Mouse (Mus musculus): ENCODE data around the gene Snd1. TPM values are rescaled to one million over a fixed set of nuclear protein-coding genes. Genes with fewer than 3 reads are reported as not detected.
A peak's percentile ranks its signal among the peaks of the same experiment; 100 is the strongest.

Snd1 gene
- polyA plus RNA-seq, 1 experiment from 2014 or later: 79.3 TPM

- Histone ChIP-seq H3K9ac (ENCODE audit: low read depth, low read length) (no peak overlapping the region), H3K4me3 (replicated peaks; ENCODE audit: low read depth, low read length) (no peak overlapping the region), H3K27ac (0 out of 2 replicates have a peak overlapping the region, but pooled peaks have one; percentile 8), H3K36me3 (ENCODE audit: insufficient read depth, low read length) (no peaks in the 10 kb centered on the region), H3K4me1 (replicated peaks; ENCODE audit: insufficient read depth, low read length) (peaks cover 7% of the 10 kb centered on the region), H3K27me3 (ENCODE audit: insufficient read depth, low read length) (no peaks in the 10 kb centered on the region), H3K4me2 (ENCODE audit: low read length) (0 out of 2 replicates have a peak overlapping the region, but pooled peaks have one; percentile 13), H3K9me3 (replicated peaks; ENCODE audit: low read length) (no peaks in the 10 kb centered on the region)
- ATAC-seq (replicated peaks; ENCODE audit: low FRiP score, low read depth) (peak; percentile 71), DNase-seq (ENCODE audit: low spot score) (peak; percentile 75)
- WGBS: 35% methylated on average over 11 of the region's 11 CpGs
- no peak; the same call in 1 of the 2 replicates for TF ChIP-seq CTCF (IDR thresholded peaks at IDR 0.05; ENCODE audit: low read depth)
Observed at GRCm38 (mm10) chr6:28572991-28573759, 98.2 kb downstream of the Snd1 start.

- Histone ChIP-seq H3K4me3 (replicated peaks; ENCODE audit: low read depth, low read length) (no peak overlapping the region), H3K27me3 (ENCODE audit: insufficient read depth, low read length) (no peaks in the 10 kb centered on the region), H3K36me3 (ENCODE audit: insufficient read depth, low read length) (no peaks in the 10 kb centered on the region), H3K9me3 (replicated peaks; ENCODE audit: low read length) (no peaks in the 10 kb centered on the region), H3K9ac (ENCODE audit: low read depth, low read length) (no peak overlapping the region), H3K27ac (no peak overlapping the region), H3K4me1 (replicated peaks; ENCODE audit: insufficient read depth, low read length) (peaks cover 7% of the 10 kb centered on the region), H3K4me2 (ENCODE audit: low read length) (no peak overlapping the region)
- no peak for TF ChIP-seq CTCF (IDR thresholded peaks at IDR 0.05; ENCODE audit: low read depth)
- DNase-seq (ENCODE audit: low spot score): no peak
- no peak; the same call in 1 of the 2 replicates for ATAC-seq (replicated peaks; ENCODE audit: low FRiP score, low read depth)
- 58% methylated on average over 14 of the region's 14 CpGs for WGBS
Observed at GRCm38 (mm10) chr6:28576356-28577264, 101.7 kb downstream of the Snd1 start.

GRCm38 (mm10) chr6:28582847-28583246, 107.9 kb downstream of the Snd1 start:
- Histone ChIP-seq H3K9me3 (replicated peaks; ENCODE audit: low read length) (no peaks in the 10 kb centered on the region), H3K4me3 (replicated peaks; ENCODE audit: low read depth, low read length) (no peak overlapping the region), H3K36me3 (ENCODE audit: insufficient read depth, low read length) (no peaks in the 10 kb centered on the region), H3K4me2 (ENCODE audit: low read length) (no peak overlapping the region), H3K27ac (no peak overlapping the region), H3K9ac (ENCODE audit: low read depth, low read length) (no peak overlapping the region), H3K27me3 (ENCODE audit: insufficient read depth, low read length) (no peaks in the 10 kb centered on the region), H3K4me1 (replicated peaks; ENCODE audit: insufficient read depth, low read length) (no peaks in the 10 kb centered on the region)
- ATAC-seq (replicated peaks; ENCODE audit: low FRiP score, low read depth) (no peak), DNase-seq (ENCODE audit: low spot score) (no peak)
- 96% methylated on average over 3 of the region's 3 CpGs for WGBS
- no peak for TF ChIP-seq CTCF (IDR thresholded peaks at IDR 0.05; ENCODE audit: low read depth)

GRCm38 (mm10) chr6:28583399-28583798, 108.5 kb downstream of the Snd1 start:
- H3K4me3 ChIP-seq (replicated peaks; ENCODE audit: low read depth, low read length): no peak overlapping the region
- no peak overlapping the region for H3K27ac ChIP-seq
- TF ChIP-seq CTCF (IDR thresholded peaks at IDR 0.05; ENCODE audit: low read depth): no peak
- no peaks in the 10 kb centered on the region for H3K9me3 ChIP-seq (replicated peaks; ENCODE audit: low read length)
- no peaks in the 10 kb centered on the region for H3K27me3 ChIP-seq (ENCODE audit: insufficient read depth, low read length)
- H3K9ac ChIP-seq (ENCODE audit: low read depth, low read length): no peak overlapping the region
- H3K4me2 ChIP-seq (ENCODE audit: low read length): no peak overlapping the region
- ATAC-seq (replicated peaks; ENCODE audit: low FRiP score, low read depth) (no peak), DNase-seq (ENCODE audit: low spot score) (no peak)
- WGBS: 78% methylated on average over 2 of the region's 2 CpGs
- H3K4me1 ChIP-seq (replicated peaks; ENCODE audit: insufficient read depth, low read length): no peaks in the 10 kb centered on the region
- H3K36me3 ChIP-seq (ENCODE audit: insufficient read depth, low read length): no peaks in the 10 kb centered on the region

GRCm38 (mm10) chr6:28586806-28587205, 111.9 kb downstream of the Snd1 start:
- no peak overlapping the region for H3K27ac ChIP-seq
- no peak overlapping the region for H3K4me3 ChIP-seq (replicated peaks; ENCODE audit: low read depth, low read length)
- H3K4me1 ChIP-seq (replicated peaks; ENCODE audit: insufficient read depth, low read length): no peaks in the 10 kb centered on the region
- no peak for TF ChIP-seq CTCF (IDR thresholded peaks at IDR 0.05; ENCODE audit: low read depth)
- H3K9me3 ChIP-seq (replicated peaks; ENCODE audit: low read length): no peaks in the 10 kb centered on the region
- no peak overlapping the region for H3K9ac ChIP-seq (ENCODE audit: low read depth, low read length)
- H3K36me3 ChIP-seq (ENCODE audit: insufficient read depth, low read length): no peaks in the 10 kb centered on the region
- 84% methylated on average over 3 of the region's 3 CpGs for WGBS
- DNase-seq (ENCODE audit: low spot score): no peak
- no peak for ATAC-seq (replicated peaks; ENCODE audit: low FRiP score, low read depth)
- H3K4me2 ChIP-seq (ENCODE audit: low read length): no peak overlapping the region
- H3K27me3 ChIP-seq (ENCODE audit: insufficient read depth, low read length): no peaks in the 10 kb centered on the region

- Histone ChIP-seq H3K9ac (ENCODE audit: low read depth, low read length) (no peak overlapping the region), H3K4me1 (replicated peaks; ENCODE audit: insufficient read depth, low read length) (no peaks in the 10 kb centered on the region), H3K9me3 (replicated peaks; ENCODE audit: low read length) (no peaks in the 10 kb centered on the region), H3K4me3 (replicated peaks; ENCODE audit: low read depth, low read length) (no peak overlapping the region), H3K27ac (no peak overlapping the region), H3K36me3 (ENCODE audit: insufficient read depth, low read length) (no peaks in the 10 kb centered on the region), H3K27me3 (ENCODE audit: insufficient read depth, low read length) (no peaks in the 10 kb centered on the region), H3K4me2 (ENCODE audit: low read length) (no peak overlapping the region)
- ATAC-seq (replicated peaks; ENCODE audit: low FRiP score, low read depth) (no peak), DNase-seq (ENCODE audit: low spot score) (no peak)
- TF ChIP-seq CTCF (IDR thresholded peaks at IDR 0.05; ENCODE audit: low read depth): no peak
- WGBS: 82% methylated on average over 5 of the region's 5 CpGs
Observed at GRCm38 (mm10) chr6:28588494-28589171, 113.7 kb downstream of the Snd1 start.

All from kidney, postnatal 0 days (tissue).